Mouse (Mus musculus) right cerebral cortex, postnatal 14 days (tissue): ENCODE data around the gene Nim1k.

Source experiments
- DNase-seq: peaks from one replicate; pipeline ENCODE4 v3.0.0; 2022

Gene Nim1k

DNA sequence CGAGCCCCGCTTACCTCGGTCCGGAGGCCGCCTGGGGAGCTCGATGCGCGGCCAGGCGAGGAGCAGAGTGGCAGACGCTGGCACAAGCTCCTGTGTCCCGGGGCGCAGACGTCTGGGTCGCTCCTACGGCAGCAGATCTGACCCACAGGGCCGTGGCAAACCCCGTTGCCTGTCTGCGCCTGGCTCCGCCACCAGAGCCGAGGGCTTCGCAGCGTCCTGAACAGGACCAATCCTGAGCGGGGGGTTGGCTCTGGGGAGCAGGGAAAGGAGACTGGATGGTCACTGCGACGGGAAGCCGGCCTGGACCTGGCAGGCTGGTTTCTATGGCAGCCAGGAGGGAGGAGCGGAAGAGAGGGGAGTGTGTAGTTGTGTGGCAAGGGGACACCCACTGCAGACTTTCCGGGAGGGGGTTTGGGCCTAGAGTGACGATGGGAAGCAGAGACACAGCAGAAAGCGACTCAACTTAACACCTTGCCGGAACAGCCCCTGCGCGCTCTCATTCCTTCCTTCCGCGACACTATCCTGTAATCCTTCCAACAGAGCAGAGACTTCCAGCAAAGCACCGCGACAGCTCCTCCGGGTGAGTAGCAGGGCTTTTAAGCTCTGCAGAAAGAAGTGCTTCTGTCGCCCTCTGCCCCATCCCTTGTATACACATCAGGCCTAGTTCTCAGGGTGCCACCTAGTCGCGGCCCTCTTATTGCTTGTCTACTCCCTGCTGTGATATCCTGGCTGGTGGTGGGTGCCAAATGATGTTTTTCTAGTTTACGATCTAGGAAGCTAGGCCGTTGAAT lies at the start of gene Nim1k:
Gene Nim1k (minus strand): TSS at position 202 of the 791 bp plus-strand sequence.
- peak; percentile 79 for DNase-seq

DNA sequence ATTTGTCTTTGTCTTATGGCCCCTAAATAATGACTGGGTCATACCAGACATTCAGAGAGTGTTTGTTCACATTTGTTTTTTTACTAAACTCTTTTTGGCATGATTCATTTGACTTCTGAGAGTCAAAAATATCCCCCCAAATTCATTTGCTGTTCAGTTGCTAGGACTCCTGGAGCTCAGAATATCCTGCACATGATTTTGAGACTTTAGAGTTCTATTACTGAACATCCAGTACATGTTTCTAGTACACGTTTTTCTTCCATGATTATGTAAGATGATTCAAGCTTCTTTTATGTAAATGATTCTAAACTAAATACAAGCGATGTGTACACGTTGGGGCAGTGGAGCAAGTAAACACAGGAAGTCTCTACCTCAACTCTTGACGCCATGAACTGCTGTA lies 42.0 kb upstream of the Nim1k start:
- no peak for DNase-seq

DNA sequence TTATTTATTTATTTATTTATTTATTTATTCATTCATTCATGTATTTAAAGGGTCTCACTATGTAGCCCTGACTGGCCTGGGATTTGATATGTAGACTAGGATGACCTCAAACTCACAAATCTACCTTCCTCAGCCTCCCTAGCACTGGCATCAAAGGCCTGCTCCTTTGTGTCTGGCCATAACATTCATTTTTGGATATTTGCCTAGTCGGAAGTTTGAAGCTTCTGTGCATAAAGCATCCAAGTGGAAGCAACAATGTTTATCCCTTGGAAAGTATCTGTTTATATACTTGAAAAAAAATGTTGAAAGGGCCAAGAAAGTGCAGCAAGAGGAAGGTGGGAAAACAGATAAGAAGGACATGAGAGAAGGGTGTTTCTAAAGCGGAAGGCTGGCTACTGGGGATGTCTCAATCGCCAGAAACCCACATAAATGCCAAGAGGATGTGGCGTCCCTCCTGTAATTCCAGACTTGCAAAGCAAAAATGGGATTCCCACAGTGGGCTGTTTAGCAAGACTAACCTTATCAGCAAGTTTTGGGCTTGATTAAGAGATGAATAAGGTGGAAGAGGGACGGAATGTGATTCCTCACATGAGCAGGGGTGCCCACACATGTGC lies 37.2 kb upstream of the Nim1k start:
- no peak for DNase-seq

DNA sequence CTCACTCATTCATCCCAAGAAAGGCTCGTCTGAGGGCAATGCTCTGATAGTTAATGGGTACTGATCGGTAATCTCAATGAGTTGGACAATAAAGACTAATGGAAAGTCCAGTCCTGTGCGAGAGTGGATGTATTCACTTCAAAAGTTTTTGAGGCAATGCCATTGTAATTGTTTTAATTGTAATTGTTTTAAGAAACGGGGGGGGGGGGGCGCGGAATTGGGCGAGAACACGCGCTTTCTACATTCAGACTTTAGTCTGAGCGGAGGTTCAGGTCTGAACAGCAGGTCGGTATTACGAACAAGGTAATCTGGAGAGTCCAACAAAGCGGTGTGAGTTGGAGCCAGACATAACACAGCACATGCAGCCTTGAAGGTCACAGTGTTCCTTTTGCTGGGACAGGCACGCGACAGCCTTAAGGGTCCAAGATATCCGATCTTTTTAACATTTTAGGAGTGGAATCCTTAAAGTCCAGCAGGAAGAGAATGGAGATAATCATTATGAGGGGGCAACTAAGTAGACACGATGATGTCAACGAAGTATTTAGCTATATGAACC lies 36.0 kb upstream of the Nim1k start:
- no peak for DNase-seq

DNA sequence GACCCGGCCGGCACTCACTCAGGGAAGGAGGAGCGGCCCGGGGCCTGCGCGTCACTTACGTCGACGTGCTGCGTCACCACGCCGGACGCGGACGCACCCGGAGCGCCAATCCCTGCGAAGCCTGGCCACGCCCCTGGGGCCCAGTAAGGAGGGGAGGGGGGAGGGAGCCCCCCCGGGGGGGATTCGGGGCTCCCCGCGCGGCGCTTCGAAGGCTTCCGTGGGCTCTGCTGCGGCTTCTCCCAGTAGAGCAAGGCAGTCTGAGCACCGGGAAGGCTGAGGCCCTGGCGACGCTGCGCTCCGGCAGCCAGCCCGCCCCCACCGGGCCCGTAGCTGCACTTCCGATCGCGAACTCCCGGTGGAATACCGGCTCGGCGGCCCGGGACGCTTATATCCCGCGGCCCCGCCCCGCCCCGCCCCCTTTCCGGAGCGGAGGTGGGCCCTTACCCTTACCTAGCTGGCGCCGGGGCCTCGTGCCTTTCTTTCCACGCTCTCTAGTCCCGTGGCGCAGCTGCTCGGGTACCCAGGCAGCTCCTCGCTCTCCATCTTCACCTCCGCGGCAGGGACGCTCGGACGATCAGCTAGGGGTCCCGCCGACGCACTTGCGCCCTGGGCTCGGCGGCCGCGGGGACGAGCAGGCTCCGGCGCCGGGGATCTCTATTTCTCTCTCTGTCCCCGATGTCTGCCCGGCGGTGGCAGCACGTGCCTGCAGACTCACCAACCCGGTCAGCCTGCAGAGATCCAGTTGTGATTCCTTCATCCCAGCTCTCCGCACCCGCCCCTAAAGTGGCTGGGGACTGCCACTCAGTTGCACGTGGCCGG lies 35.3 kb upstream of the Nim1k start, which contains the start of gene Zfp131:
Gene Zfp131 (minus strand): TSS at position 129 of the 819 bp plus-strand sequence.
- DNase-seq, result peak; percentile 96

DNA sequence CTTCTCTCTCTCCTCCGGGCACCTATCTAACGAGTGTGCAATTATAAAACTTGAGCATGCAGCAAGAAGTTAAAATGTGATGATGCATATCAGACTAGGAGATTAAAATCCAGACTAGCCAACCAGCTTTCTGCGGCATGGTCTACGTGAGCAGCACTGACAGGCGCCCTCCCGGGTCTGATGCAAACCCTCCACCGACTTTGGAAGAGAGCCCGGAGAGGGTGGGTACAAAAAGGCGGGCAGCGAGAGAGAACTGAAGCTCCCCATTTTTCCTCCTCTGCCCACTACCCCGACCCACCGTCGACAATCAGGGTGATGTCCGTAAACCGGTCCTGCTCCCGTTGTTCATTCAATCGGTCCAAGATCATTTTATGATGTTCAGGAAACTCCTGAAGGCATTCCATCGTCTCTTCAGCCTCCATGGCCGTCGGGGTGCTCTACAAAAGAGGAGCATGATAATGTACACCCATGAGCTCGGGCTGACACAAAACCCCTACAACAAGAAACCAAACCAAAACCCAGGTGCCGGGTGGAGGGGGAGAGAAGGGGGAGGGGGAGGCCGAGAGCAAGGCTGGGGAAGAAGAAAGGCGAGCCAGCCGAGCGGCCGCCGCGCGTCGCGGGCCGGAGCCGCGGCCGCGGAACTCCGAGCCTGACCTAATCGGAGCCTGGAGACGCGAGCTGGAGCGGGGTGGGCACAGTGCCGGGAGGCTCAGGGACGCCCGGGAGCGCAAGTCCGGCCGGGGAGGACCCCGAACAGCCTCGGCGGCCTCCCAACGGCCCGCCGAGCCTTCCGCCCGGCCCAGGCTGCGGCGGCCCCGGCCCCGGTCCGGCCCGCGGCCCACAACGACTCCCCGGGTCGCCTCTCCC lies 34.4 kb upstream of the Nim1k start:
- DNase-seq, result peak; percentile 68

DNA sequence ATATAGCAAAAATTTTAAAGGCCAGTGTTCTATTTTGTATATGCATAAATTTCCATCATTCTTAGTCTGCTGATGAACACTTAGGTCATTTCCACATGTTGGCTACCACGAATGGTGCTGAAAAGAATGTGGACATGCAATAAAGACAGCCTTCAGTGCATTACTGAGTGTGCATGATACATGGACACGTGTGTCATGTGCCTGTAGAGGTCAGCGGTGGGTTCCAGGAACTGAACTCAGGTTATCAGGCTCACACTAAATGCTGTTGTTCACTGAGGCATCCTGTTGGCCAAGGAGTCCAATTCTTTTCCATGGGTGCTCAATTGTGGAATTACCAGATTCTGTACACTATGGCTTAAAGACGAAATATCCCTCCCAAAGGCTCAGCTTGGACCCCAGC lies 27.9 kb upstream of the Nim1k start:
- DNase-seq, result no peak

DNA sequence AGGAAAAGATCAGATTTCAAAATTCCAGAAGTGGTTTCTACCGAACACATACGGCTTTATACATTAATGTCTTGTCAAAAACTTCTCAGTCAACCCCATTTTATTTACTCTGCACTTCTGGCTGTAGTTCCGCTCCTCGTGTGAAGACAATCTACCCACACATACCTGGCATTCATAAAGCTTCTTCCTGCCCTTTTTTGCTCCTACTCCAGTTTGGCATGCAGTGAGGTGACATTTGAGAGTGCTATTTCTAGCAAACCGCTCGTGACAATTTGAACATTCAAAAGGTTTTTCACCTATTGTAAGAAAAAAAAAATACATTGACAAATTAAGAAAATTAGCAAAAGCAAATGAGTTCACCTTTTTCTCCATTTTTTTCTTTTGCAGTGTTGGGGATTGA lies 12.9 kb upstream of the Nim1k start:
- no peak for DNase-seq

DNA sequence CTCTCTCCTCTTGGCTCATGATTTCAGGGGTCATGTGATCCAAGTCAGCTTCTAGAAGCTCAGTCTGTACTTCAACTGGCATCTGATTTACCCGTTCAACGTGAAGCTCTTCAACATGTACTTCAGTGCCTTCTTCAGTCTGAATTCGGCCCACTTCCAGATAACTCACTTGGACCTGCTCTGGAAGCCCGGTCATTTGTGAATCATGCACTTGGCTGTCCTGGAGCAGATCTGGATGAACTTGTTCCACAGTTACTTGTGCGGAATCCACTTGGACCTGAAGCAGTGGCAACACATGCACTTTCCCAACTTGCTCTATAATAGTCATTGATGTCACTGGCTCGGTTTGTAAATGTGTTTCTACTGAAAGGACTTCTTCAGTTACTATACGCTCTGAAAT lies 10.8 kb upstream of the Nim1k start:
- no peak for DNase-seq

DNA sequence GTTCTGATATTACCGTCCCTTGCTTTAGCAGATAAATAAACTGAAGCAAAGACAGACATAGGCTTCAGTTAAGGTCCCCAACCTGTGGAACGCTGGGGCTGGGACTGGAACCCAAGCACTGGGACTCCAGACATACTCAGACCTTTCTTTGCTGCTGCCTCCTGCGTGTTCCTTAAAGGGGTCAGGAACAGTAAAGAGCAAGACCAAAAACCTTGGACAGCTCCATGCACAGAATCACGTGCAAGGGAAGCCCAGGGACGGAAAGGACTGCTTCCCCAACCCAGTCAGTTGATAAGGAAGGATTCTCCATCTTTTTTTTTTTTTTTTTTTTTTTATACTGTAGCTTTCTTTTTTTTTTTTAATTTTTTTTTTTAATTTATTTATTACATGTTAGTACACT lies 1.1 kb upstream of the Nim1k start:
- DNase-seq, result no peak

DNA sequence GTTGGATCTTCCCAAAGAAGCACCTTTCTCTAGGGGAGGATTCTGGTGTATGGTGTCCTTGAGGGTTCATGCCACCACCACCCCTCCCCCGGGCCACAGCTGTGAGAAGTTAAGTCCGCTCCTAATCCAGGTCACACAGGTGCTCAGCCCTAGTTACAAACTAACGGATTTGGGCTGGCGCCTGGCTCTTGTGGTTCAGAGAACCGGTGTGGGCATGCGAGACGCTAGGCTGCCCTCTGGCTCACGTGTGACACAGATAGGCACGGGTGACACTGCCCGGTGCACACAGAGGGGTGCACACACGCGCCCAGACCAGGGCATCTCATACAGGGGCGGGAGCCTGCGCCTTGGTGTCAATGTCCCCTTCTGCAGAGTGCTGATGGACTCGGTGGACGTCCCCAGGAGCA lies 538 bp downstream of the Nim1k start:
- DNase-seq, result peak; percentile 29

DNA sequence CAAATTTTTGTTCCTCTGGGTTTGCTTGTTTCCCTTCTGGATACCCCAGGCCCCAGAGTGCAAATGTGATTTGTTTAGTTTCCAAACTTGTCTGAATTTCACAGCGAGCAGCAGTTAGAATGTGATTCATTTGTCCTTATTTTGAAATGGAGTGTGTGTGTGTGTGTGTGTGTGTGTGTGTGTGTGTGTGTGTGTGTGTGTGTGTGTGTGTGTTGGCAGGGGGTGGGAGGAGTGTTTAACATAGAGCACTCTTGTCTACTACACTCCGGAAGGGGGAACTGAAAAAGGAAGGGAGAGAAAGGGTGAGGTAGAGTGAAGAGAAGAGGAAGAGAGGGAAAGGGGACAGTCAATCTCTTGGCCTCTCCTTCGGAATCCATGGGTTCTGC lies 1.1 kb downstream of the Nim1k start:
- DNase-seq, result no peak

DNA sequence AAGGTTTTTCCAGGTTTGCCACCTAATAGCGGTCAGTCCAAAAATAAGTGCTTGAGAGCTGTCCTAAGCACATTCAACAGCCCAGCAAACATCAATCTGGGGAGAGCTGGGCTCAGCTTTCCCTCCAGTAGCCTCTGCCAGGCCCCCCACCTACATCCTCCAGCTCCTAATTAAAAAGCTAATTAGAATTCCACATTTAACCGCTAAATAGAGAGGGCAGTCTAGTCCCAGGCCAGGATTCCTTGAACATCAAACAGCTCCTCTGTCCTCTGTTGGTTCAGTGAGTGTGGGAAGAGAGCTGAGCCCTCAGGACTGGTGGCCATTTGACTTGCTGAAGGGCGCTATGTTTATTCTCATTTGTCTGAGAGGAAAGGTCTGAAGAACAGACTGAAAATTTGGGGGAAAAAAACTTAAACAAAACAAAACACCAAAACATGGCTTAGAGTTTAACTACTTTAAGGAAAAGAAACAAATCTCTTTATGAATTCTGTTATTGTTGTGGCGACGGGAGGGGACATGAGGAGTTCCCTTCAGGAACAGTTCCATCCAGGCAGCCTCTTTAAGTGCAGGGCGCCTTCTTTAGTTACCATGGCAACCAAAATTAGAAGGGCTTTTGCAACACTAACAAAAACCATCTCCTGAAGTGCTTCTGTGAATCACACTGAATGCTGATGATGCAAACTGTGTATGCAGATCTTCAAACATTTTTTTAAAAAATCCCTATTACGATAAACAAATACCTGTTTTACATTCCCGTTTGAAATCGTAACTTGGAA lies 1.6 kb downstream of the Nim1k start:
- no peak for DNase-seq

DNA sequence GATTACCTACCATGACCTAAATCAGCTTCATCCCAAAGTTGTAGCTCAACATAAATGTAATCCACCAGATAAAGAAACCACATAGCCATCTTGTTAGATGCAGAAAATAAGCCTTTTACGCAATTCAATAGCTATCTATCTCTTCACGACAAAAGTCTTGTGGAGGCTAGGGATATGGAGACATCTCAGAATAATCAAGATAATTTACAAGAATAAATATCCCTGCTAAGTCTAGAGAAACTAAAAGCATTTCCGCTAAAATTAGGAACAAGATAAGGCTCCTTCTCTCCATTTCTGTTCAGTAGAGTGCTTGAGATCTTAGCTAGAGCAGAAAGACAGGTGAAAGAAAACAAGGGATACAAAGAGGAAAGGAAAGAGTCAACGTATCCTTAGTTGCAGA lies 8.8 kb downstream of the Nim1k start:
- no peak for DNase-seq

DNA sequence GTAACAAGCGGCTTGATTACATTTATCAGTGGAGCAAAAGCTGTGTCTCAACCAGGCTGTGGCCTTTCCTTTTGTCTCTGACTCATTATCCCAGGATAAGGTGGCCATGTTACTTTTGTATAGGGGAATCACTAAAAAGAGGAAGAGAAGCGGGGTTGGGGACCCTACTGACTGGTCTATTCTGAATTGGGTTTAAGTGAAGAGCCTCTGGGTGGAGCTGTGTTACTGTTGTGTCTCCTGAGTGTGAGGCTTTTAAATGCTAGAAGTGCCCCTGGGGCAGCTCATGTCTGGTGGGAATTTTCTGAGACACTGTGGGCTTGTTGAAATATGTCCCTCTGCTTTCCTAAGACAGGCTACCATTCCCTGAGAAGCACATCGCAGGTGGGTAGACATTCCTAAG lies 12.2 kb downstream of the Nim1k start:
- DNase-seq, result no peak

DNA sequence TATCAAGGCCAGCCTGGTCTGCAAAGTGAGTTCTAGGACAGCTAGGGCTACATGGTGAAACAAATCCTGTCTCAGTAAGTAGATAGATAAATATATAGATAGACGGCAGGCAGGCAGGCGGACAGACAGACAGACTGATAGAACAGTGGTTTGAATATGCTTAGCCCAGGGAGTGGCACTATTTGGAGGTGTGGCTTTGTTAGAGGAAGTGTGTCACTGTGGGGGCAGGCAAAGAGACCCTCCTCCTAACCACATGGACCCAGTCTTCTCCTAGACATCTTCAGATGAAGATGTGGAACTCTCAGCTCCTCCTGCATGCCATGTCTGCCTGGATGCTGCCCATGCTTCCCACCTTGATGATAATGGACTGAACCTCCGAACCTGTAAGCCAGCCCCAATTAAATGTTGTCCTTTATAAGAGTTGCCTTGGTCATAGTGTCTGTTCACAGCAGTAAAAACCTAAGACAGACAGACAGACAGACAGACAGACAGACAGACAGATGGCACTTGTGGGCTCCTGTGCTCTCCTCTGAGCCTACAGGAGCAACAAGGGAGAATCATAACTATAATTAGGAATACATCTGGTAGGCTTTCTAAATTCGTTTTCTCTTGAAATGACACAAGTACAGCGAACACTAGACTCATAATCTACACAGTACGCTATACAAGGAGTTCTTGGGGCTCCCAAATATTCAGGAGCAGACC lies 12.8 kb downstream of the Nim1k start:
- DNase-seq, result no peak

DNA sequence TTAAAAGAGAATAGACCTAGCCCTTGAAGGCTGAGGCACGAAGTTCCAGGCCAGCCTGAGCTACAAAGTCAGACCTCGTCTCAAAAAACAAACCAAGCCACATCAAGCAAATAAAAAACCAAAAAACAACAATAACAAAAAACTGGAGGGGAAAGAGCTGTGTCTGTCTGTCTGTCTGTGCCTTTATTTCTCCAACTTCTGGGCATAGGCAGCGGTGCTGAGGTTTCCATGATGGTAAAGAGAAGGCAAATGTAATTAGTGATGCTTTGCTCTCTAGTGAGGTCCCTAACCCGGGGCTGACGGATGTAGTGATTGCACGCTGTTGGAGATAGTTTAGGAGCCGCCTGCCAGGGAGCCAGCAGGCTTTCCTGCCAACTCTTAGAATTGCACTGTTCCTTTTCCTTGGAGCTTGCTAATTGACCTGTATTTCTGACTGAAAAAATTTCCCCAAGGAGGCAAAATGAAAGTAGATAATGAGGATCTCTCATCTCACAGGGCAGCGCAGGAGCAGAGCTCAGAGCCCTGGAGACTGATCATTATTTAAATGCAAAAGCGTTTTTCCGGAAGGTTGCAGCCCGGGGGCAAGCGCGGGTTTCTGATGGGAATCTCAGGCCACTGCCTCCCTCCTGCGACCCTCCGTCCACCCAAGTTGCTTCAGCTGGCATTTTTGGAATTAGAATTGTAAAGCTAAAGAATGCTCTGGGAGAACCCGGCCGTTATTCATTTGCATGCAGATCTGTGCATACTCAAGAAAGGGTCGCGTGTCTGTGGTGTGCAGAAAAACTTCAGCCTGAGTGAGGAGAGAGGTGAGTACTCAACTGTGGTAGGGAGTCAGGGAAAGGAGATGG lies 14.1 kb downstream of the Nim1k start:
- no peak for DNase-seq

DNA sequence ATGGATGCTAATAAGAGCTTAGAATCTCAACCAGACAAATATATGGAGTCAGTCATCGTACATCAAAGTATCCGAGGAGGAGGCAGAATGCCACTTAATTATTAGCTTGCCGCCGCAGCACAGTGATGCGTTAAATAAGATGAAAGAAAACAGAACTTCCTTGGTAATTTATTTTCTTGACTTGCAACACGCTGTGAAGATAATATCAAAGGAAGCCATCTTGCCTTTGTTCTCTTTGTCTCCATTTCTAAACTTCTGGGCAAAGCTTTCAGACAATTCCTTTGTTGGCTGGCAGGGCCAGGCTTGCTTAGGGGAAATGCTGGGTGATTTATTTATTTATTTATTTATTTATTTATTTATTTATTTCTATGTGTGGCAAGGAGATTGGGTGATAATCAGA lies 24.2 kb downstream of the Nim1k start:
- no peak for DNase-seq

DNA sequence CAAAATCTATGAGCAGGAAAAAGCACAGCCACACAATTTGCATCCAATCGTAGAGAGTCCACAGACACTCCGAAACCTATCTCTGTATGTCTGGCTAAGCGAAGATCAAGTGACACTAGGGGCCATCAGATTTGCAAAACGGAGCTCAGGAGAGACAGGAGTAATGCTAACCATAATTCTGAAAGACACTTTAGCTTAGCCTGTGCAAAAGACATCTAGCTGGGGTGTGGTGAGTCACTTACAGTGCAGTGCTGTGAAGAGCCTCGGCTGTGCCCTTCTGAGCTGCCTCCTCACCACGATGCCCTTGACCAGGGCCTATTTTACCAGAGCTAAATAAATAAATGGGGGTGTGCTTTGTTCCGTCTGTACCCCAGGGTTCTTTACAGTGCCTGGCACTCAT lies 26.3 kb downstream of the Nim1k start:
- DNase-seq, result no peak
